Mouse (Mus musculus) olfactory bulb, adult 2 months (tissue): ENCODE measurements around the gene Kdm2b.

Experiments used
- CTCF ChIP-seq: fragments of 200-500 bp; IDR thresholded peaks from 2 replicates; pipeline ENCODE4 v1.5.1; 2012; ENCODE audit warnings: low read depth, mild to moderate bottlenecking, low read length, moderate library complexity; ENCODE audit not compliant: insufficient read depth
- POLR2A ChIP-seq: fragments of 200-500 bp; IDR thresholded peaks from 2 replicates; pipeline ENCODE4 v1.6.1; 2012; ENCODE audit warnings: mild to moderate bottlenecking, low read depth, low read length, moderate library complexity; ENCODE audit not compliant: insufficient read depth

DNA sequence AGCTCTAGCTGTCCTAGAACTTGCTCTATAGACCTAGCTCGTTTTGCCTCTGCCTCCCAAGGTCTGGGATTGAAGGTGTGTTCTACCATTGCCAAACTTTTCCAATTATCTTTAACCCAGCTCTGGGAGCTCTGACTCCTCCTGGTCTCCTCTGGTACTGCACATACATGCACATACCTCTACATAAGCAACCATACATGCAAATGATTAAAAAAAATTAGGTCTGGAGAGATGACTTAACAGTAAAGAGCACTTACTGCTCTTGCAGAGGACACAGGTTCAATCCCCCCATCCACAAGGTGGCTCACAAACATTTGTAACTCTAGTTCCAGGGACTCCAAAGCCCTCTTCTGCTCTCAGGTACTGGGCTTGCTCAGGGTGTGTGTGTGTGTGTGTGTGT lies 165.6 kb downstream of the Kdm2b start:
- TF ChIP-seq CTCF (no peak), POLR2A (no peak)
